Mouse (Mus musculus): ENCODE results near the gene Rnf146.
"Not testable (repeated sequence)": the region's sequence is repeated elsewhere in the genome, so short reads cannot be mapped to it uniquely, and the experiment has no call there.

The Rnf146 gene

GRCm38 (mm10) chr10:29362197-29362900 is at the start of gene Rnf146:
Gene Rnf146, minus strand, starts transcription at chr10:29362442.
- no peak for DNase-seq

DNA sequence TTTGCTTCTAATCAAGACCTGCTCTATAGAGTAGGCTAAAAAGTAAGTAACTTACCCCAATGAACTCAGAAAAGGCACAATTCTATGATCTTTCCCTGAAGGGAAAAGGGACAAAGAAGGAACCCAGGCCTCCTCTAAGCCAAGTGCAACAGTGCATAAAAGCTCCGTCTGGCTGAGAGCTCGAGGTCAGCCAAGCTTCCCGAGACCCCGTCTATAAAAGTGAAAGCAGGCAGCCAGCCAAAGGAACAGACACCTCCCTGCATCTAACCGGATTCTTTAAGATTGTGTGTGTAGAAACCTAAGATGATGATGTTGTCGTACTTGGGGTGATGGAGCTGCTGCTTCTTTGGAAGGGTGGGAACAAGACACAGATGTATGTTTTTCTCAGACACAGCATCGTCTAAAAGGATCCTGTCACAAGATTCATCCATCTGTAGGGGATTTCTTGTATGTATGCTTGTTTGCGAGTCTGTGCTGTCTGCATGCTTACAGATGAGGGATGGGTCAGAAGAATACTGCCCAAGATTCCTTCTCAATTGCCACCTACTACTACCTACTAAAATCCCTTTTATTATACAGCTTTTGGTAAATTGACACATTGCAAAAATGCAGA is 40.5 kb upstream of the Rnf146 start:
- no peak for DNase-seq

GRCm38 (mm10) chr10:29394890-29395289 is 32.6 kb upstream of the Rnf146 start:
- DNase-seq: not testable (repeated sequence)

DNA sequence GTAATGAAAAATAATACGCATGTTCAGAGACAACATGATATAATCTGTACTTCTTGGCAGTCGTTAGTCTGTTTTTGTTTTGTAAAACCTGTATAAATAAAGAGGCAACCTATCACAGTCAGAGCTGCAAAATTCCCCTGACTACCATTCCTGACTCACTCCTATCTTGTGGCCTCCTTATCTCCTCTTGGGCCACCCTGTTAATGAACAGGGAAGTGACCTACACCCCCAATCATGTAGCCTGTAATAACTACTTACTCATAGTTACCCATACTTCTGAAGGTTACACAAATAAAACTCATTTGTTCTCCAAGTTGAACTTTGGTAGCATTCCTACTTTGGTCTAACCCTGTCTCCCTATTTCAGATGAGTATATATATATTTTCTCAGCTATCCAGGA is 19.3 kb upstream of the Rnf146 start:
- DNase-seq: no peak

GRCm38 (mm10) chr10:29374065-29374464 is 11.8 kb upstream of the Rnf146 start:
- DNase-seq: no peak

GRCm38 (mm10) chr10:29361464-29362196 is 612 bp downstream of the Rnf146 start:
- peak; percentile 92 for DNase-seq

- no peak for DNase-seq
These were observed 1.2 kb downstream of the Rnf146 start for GRCm38 (mm10) chr10:29361095-29361463.

- no peak for DNase-seq
These were observed 8.1 kb downstream of the Rnf146 start for GRCm38 (mm10) chr10:29354183-29354582.

DNA sequence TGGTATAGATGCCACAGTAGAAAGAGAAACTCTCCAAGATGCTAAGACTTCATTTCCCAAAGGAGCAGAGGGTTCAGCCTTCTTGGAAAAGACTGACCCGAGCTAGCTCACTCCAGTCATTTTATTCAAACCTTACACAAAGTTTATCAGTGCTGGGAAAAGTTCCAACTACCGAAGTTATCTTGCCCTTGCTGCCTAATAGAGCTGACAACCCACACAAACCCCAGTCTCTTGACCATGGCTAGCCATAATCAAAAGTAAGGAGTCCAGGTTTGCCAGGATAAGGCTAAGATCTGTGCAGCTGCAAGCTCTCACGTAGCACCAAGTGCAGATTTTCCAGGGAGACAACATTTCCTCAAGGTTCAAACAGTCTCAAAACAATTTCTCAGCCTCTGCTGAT is 9.7 kb downstream of the Rnf146 start:
- no peak for DNase-seq

DNA sequence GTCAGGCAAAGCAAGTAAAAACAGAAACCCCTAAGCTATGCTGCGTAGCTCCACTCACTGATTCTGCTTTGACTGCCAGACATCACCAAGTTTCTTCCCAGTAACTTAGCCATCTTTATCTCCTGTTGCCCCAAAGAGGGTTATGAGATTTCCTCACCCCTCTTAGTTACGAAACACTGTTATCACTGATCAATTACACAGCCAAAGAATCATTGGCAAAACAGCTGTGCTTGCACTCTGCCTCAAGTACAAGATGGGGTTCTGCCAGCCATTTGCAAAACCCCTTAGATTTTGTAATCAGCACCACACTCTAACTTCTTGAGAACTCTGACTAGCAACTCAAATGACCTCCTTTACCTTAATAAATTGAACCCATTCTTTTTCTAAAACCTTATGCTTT is 10.8 kb downstream of the Rnf146 start:
- no peak for DNase-seq

DNA sequence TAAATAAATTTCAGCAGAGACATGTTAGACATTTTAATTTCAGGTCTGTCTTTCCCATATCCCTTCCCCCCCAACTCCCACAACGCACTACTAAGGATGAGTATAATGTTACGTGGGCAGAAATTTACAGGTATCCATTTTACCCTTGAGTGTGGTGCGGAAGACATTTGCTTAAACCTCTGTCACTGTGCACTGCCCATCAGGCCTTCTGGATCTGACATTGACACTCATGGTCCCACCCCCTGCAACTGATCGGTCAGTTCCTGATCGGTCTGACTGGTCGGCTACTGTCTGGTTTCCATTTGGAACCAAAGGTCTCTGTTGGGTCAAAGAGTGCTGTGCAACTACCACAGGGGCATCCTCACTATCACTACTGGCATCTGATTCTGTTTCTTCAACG is 15.6 kb downstream of the Rnf146 start:
- DNase-seq: no peak

- DNase-seq: no peak
These were observed 18.0 kb downstream of the Rnf146 start for GRCm38 (mm10) chr10:29344232-29344631.

- peak; percentile 66 for DNase-seq
These were observed 23.7 kb downstream of the Rnf146 start for GRCm38 (mm10) chr10:29338355-29339056.

GRCm38 (mm10) chr10:29333836-29334235 is 28.4 kb downstream of the Rnf146 start:
- no peak for DNase-seq

- DNase-seq: no peak
These were observed 37.4 kb downstream of the Rnf146 start for GRCm38 (mm10) chr10:29324817-29325216.

DNA sequence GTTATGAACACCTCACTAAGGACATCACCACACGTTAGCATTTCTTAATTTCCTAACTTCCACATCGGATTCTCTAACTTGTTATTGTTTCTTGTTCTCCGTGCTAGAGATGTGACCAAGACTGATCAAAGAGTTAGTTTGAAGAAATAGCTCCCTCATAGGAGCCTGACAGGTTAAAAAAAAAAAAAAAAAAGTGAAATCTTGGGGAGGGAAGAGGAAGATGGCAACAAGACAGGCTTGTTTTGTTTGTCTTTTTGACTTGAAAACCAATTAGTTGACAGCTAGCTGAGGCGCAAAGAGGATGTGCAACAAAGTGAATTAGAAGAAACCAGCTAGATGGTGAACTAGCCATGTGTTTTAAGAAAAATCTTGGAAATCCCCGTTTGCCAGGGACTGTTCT is 48.3 kb downstream of the Rnf146 start:
- DNase-seq: no peak

DNA sequence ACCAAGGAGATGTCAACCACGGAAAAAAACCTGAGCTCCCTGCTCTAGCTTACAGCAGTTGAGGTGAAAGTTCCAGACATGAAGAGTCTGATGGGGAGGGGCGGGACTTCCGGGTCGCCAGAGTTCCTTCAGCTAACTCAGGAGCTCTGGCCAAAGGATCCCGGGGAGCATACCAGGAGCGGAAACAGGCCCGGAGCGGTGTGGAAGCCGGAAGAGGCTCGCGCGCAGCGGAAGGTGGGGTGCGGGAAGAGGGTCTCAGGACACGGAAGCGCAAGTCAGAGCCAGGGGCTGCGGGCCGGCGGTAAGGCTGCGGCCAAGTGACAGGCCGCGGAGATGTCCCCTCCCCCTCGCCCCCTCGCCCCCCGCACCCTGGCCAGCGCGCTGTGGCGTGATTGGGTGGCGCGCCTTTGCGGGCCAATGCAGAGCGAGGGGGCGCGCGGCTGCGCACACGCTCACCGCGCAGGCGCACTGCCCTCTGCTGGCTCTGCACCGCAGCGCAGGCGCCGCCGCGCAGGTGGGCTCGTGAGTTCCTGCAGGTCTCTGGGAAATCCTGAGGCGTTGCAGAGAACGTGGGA is 49.1 kb downstream of the Rnf146 start, which contains the start of gene Echdc1:
Echdc1 (plus strand) TSS at position 103 of the 575 bp plus-strand sequence.
- DNase-seq: peak; percentile 86

GRCm38 (mm10) chr10:29311480-29312219 is 50.6 kb downstream of the Rnf146 start:
- no peak for DNase-seq

DNA sequence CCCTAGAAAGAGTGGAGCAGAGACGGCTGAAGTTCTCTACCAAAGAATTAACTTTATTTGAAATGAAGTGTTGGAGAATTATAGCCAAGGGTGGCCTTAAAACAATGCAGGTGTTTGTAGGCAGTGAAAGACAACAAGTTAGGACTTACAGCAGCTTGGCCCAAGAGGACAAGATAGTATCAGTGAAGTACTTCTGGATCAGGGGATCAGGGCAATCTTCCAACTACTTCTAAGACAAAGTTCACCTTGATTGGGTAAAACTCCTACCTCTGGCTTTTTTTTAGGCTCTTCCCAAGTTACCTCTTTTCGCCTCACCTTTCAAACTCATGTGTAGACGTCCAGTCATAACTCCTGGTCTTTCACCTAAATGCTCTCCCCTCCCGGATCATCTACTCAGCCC is 60.0 kb downstream of the Rnf146 start:
- no peak for DNase-seq
